Comparison of ENCODE assay signal across 9 mouse cellular contexts in the genomic region with DNA sequence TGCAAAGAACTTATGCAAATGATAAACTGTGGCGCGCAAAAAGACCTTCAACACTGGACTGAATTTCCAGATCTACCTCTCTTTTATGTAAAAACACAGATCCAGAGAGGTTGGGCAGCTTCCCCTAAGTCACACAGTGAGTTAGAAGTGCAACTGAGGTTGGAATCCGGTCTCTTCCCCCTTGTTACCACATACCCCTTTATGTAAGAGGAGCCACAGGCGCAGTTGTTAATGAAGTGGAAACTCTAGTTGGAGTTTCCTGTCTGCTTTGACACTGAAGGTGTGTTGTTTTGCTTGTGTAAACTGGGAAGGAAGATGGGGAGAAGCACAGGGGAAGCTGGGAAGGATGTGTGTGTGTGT. TPM values are rescaled to one million over a fixed set of nuclear protein-coding genes. Genes with fewer than 3 reads are reported as not detected.
A peak's percentile ranks its signal among the peaks of the same experiment; 100 is the strongest.
DNase-seq lines count a peak whose midpoint lies in the region; ATAC-seq and TF ChIP-seq lines count a peak whose summit lies in the region.
"Had no signal": no experiment of that assay in that cellular context is flagged by ENCODE, and none has a peak within 500 bp of the region (broad histone marks: within the 10 kb centered on the region; RNA-seq: fewer than 3 reads in every experiment).

No protein-coding gene starts in this region.

- DNase-seq in retina, postnatal 1 day, result peak; percentile 10
- DNase-seq in retina, embryonic 14.5 days (ENCODE audit: low spot score), result no peak
- peak; percentile 48 for DNase-seq in embryo, embryonic 10.5 days (ENCODE audit: low spot score)
- no peak for DNase-seq in hindbrain, postnatal 0 days (ENCODE audit: low spot score)
- DNase-seq in frontal cortex, postnatal 14 days (ENCODE audit: low spot score in 2 of 2), result no peak
- DNase-seq in left cerebral cortex, adult 11 months (ENCODE audit: low spot score), result no peak

- H3K36me3 ChIP-seq in hindbrain, postnatal 0 days (ENCODE audit: insufficient read depth, low read length), result no peaks in the 10 kb centered on the region
- H3K36me3 ChIP-seq in midbrain, embryonic 12.5 days, result no peaks in the 10 kb centered on the region

- peak overlapping the region; percentile 64 for H3K9ac ChIP-seq in hindbrain, postnatal 0 days (replicated peaks; ENCODE audit: low read length)
- peak overlapping the region; percentile 78; the same call in 1 of the 2 replicates for H3K9ac ChIP-seq in midbrain, embryonic 12.5 days (replicated peaks)

- peak overlapping the region; percentile 73 for H3K4me3 ChIP-seq in hindbrain, postnatal 0 days (ENCODE audit: low read length)
- peak overlapping the region; percentile 63 for H3K4me3 ChIP-seq in midbrain, embryonic 12.5 days

- peak overlapping the region; percentile 93 for H3K4me2 ChIP-seq in hindbrain, postnatal 0 days (ENCODE audit: low read depth, low read length)
- H3K4me2 ChIP-seq in midbrain, embryonic 12.5 days (replicated peaks), result peak overlapping the region; percentile 97

- 4% methylated on average over 4 of the region's 4 CpGs for WGBS in hindbrain, postnatal 0 days
- 5% methylated on average over 4 of the region's 4 CpGs for WGBS in midbrain, embryonic 12.5 days

- no peak for ATAC-seq in hindbrain, postnatal 0 days
- ATAC-seq in midbrain, embryonic 12.5 days (ENCODE audit: low FRiP score, low read depth), result no peak
- ATAC-seq in activated CD4-positive, CD25-positive, alpha-beta regulatory T cell, adult 4 months, result no peak

- no peaks in the 10 kb centered on the region for H3K9me3 ChIP-seq in hindbrain, postnatal 0 days (ENCODE audit: low read length)
- no peaks in the 10 kb centered on the region for H3K9me3 ChIP-seq in midbrain, embryonic 12.5 days

- H3K4me1 ChIP-seq in hindbrain, postnatal 0 days (ENCODE audit: insufficient read depth, low read length), result peaks cover 3% of the 10 kb centered on the region; the same call in 1 of the 2 replicates
- peaks cover 8% of the 10 kb centered on the region for H3K4me1 ChIP-seq in midbrain, embryonic 12.5 days

- no peak for TF ChIP-seq CTCF in hindbrain, postnatal 0 days (IDR thresholded peaks at IDR 0.05; ENCODE audit: low read depth)

- H3K27me3 ChIP-seq in hindbrain, postnatal 0 days (ENCODE audit: insufficient read depth, low read length), result no peaks in the 10 kb centered on the region
- peaks cover 19% of the 10 kb centered on the region for H3K27me3 ChIP-seq in midbrain, embryonic 12.5 days

- no peak overlapping the region for H3K27ac ChIP-seq in hindbrain, postnatal 0 days
- no peak overlapping the region for H3K27ac ChIP-seq in midbrain, embryonic 12.5 days (replicated peaks)

RNA-seq across cellular contexts. Expression of a gene that starts 1.2 kb away (rescaled TPM):
- 19.9 and 22.4 TPM in 2 replicates for total RNA-seq in hindbrain, postnatal 0 days (2014; rRNA removed)
- 13.4 and 14.1 TPM in 2 replicates for polyA plus RNA-seq in hindbrain, postnatal 0 days (2015; fragmentation: Nextera tagmentation; extraction: Ambion mirVana)
- 11.2 and 12.0 TPM in 2 replicates for polyA plus RNA-seq in midbrain, embryonic 12.5 days (2016; fragmentation: Nextera tagmentation; extraction: Ambion mirVana)
- polyA plus RNA-seq in activated CD4-positive, CD25-positive, alpha-beta regulatory T cell, adult 4 months (2017; shearing (Covaris generic)), result 1 to 10 TPM; 2.6 to 4.0 TPM

RNA-seq across cellular contexts. Expression of a gene that starts 1.8 kb away (rescaled TPM):
- total RNA-seq in hindbrain, postnatal 0 days (2014; rRNA removed), result 54.8 and 66.1 TPM in 2 replicates
- polyA plus RNA-seq in hindbrain, postnatal 0 days (2015; fragmentation: Nextera tagmentation; extraction: Ambion mirVana), result 25.9 and 28.8 TPM in 2 replicates
- polyA plus RNA-seq in midbrain, embryonic 12.5 days (2016; fragmentation: Nextera tagmentation; extraction: Ambion mirVana), result 35.5 and 37.8 TPM in 2 replicates
- 10 to 100 TPM; 63.7 to 75.3 TPM for polyA plus RNA-seq in activated CD4-positive, CD25-positive, alpha-beta regulatory T cell, adult 4 months (2017; shearing (Covaris generic))

RNA-seq across cellular contexts. Expression of a gene that starts 49.5 kb away (rescaled TPM):
- total RNA-seq in hindbrain, postnatal 0 days (2014; rRNA removed), result 65.1 and 73.7 TPM in 2 replicates
- polyA plus RNA-seq in hindbrain, postnatal 0 days (2015; fragmentation: Nextera tagmentation; extraction: Ambion mirVana), result 81.9 and 89.4 TPM in 2 replicates
- polyA plus RNA-seq in midbrain, embryonic 12.5 days (2016; fragmentation: Nextera tagmentation; extraction: Ambion mirVana), result 79.9 and 82.6 TPM in 2 replicates
- 10 to 100 TPM; 39.0 to 41.1 TPM for polyA plus RNA-seq in activated CD4-positive, CD25-positive, alpha-beta regulatory T cell, adult 4 months (2017; shearing (Covaris generic))

RNA-seq across cellular contexts. Expression of a gene that starts 49.5 kb away (rescaled TPM):
- total RNA-seq in hindbrain, postnatal 0 days (2014; rRNA removed), result 13.5 and 21.1 TPM in 2 replicates
- 64.8 and 69.4 TPM in 2 replicates for polyA plus RNA-seq in hindbrain, postnatal 0 days (2015; fragmentation: Nextera tagmentation; extraction: Ambion mirVana)
- polyA plus RNA-seq in midbrain, embryonic 12.5 days (2016; fragmentation: Nextera tagmentation; extraction: Ambion mirVana), result 73.1 and 76.8 TPM in 2 replicates
- polyA plus RNA-seq in activated CD4-positive, CD25-positive, alpha-beta regulatory T cell, adult 4 months (2017; shearing (Covaris generic)), result 100 to 1,000 TPM in 1 of 2 experiments, 10 to 100 TPM in 1; 75.9 to 103 TPM

RNA-seq across cellular contexts. Expression of a gene that starts 53.0 kb away (rescaled TPM):
- total RNA-seq in hindbrain, postnatal 0 days (2014; rRNA removed), result 0.42 TPM in 1 of 2 replicates, not detected in the other
- polyA plus RNA-seq in hindbrain, postnatal 0 days (2015; fragmentation: Nextera tagmentation; extraction: Ambion mirVana), result 0.97 and 1.5 TPM in 2 replicates
- not detected in 2 replicates for polyA plus RNA-seq in midbrain, embryonic 12.5 days (2016; fragmentation: Nextera tagmentation; extraction: Ambion mirVana)
- not detected for polyA plus RNA-seq in activated CD4-positive, CD25-positive, alpha-beta regulatory T cell, adult 4 months (2017; shearing (Covaris generic))
- total RNA-seq: hematopoietic stem cell, adult 5-6 weeks had no signal

Comparison
In these comparisons a context has a peak if more than half of its experiments do, and no peak if none do; other contexts are left out.
1. DNase-seq: peak in retina, postnatal 1 day (single experiment) and embryo, embryonic 10.5 days (single experiment); none in retina, embryonic 14.5 days (single experiment), hindbrain, postnatal 0 days (single experiment), frontal cortex, postnatal 14 days (0 of 2) and left cerebral cortex, adult 11 months (single experiment).